Mouse (Mus musculus): ENCODE data around the gene Gng12. TPM values are rescaled to one million over a fixed set of nuclear protein-coding genes. Genes with fewer than 3 reads are reported as not detected.

Gng12 gene
- total and polyA plus RNA-seq, 2 experiments, result 14.1 to 24.4 TPM

- no peaks in the 10 kb centered on the region for H3K36me3 ChIP-seq (ENCODE audit: control insufficient read depth, insufficient read depth, low read length)
- TF ChIP-seq POLR2A (IDR thresholded peaks at IDR 0.05; ENCODE audit: extremely low read depth, insufficient read depth, low read length) (no peak), CTCF (IDR thresholded peaks at IDR 0.05; ENCODE audit: low read depth, low read length) (no peak)
- DNase-seq (ENCODE audit: extremely low read depth, low read depth, low spot score), result no peak
- H3K4me1 ChIP-seq (ENCODE audit: control insufficient read depth, insufficient read depth, low read length), result no peaks in the 10 kb centered on the region
- H3K4me3 ChIP-seq (ENCODE audit: insufficient read depth, low read depth, low read length), result no peak overlapping the region
- H3K27ac ChIP-seq (replicated peaks; ENCODE audit: insufficient read depth, low read depth, low read length), result no peak overlapping the region
- H3K9ac ChIP-seq (ENCODE audit: low read depth, low read length), result no peak overlapping the region
- 72% methylated on average over 7 of the region's 7 CpGs for WGBS
- no peaks in the 10 kb centered on the region for H3K79me2 ChIP-seq (ENCODE audit: control insufficient read depth, insufficient read depth, low read length)
- no peaks in the 10 kb centered on the region for H3K27me3 ChIP-seq (ENCODE audit: control insufficient read depth, insufficient read depth, low read length)
Observed at GRCm38 (mm10) chr6:67048880-67049694, 152.9 kb downstream of the Gng12 start.

DNA sequence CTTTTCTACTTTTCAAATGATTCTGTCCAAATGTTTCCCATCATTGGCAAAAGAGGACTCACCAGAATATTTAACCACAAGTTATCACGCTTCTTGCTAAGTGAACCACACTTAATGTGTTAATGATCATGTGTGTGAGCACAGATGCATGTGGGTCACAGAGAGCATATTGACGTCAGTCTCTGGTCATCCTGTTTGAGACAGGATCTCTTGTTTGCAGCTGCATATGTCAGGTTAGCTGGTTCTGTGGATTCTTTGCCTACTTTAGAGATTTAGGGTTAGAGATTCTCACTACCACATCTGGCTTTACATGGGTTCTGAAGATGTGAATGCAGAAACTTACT, 153.5 kb downstream of the Gng12 start:
- Histone ChIP-seq H3K36me3 (ENCODE audit: control insufficient read depth, insufficient read depth, low read length) (no peaks in the 10 kb centered on the region), H3K9ac (ENCODE audit: low read depth, low read length) (no peak overlapping the region), H3K79me2 (ENCODE audit: control insufficient read depth, insufficient read depth, low read length) (no peaks in the 10 kb centered on the region), H3K27ac (replicated peaks; ENCODE audit: insufficient read depth, low read depth, low read length) (no peak overlapping the region), H3K4me1 (ENCODE audit: control insufficient read depth, insufficient read depth, low read length) (no peaks in the 10 kb centered on the region), H3K27me3 (ENCODE audit: control insufficient read depth, insufficient read depth, low read length) (no peaks in the 10 kb centered on the region), H3K4me3 (ENCODE audit: insufficient read depth, low read depth, low read length) (no peak overlapping the region)
- WGBS, result 80% methylated on average over 2 of the region's 2 CpGs
- no peak for DNase-seq (ENCODE audit: extremely low read depth, low read depth, low spot score)
- TF ChIP-seq POLR2A (IDR thresholded peaks at IDR 0.05; ENCODE audit: extremely low read depth, insufficient read depth, low read length), result no peak
- TF ChIP-seq CTCF (IDR thresholded peaks at IDR 0.05; ENCODE audit: low read depth, low read length), result no peak

DNA sequence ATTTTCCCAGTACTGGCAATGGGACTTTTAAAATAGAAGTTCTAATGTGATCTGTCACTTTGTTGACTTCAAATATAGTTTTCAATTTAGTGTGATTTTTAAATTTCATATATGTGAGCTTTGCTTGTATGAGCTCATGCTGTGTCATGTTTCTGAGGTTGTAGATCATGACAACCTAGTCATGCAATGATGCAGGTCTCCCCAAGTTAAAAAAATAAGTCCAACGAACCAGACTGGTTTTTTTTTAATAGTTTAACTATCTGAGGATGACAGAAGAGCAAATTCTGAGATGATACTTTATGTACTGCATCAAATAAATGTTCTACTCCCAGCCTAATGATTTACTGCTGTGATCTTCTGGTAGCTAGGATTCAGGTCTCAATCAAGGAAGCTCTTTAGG, 153.9 kb downstream of the Gng12 start:
- Histone ChIP-seq H3K27ac (replicated peaks; ENCODE audit: insufficient read depth, low read depth, low read length) (no peak overlapping the region), H3K4me1 (ENCODE audit: control insufficient read depth, insufficient read depth, low read length) (no peaks in the 10 kb centered on the region), H3K27me3 (ENCODE audit: control insufficient read depth, insufficient read depth, low read length) (no peaks in the 10 kb centered on the region), H3K9ac (ENCODE audit: low read depth, low read length) (no peak overlapping the region), H3K79me2 (ENCODE audit: control insufficient read depth, insufficient read depth, low read length) (no peaks in the 10 kb centered on the region), H3K36me3 (ENCODE audit: control insufficient read depth, insufficient read depth, low read length) (no peaks in the 10 kb centered on the region), H3K4me3 (ENCODE audit: insufficient read depth, low read depth, low read length) (no peak overlapping the region)
- no peak for TF ChIP-seq CTCF (IDR thresholded peaks at IDR 0.05; ENCODE audit: low read depth, low read length)
- TF ChIP-seq POLR2A (IDR thresholded peaks at IDR 0.05; ENCODE audit: extremely low read depth, insufficient read depth, low read length), result no peak
- no peak for DNase-seq (ENCODE audit: extremely low read depth, low read depth, low spot score)
- 75% methylated on average over 1 of the region's 1 CpGs for WGBS

DNA sequence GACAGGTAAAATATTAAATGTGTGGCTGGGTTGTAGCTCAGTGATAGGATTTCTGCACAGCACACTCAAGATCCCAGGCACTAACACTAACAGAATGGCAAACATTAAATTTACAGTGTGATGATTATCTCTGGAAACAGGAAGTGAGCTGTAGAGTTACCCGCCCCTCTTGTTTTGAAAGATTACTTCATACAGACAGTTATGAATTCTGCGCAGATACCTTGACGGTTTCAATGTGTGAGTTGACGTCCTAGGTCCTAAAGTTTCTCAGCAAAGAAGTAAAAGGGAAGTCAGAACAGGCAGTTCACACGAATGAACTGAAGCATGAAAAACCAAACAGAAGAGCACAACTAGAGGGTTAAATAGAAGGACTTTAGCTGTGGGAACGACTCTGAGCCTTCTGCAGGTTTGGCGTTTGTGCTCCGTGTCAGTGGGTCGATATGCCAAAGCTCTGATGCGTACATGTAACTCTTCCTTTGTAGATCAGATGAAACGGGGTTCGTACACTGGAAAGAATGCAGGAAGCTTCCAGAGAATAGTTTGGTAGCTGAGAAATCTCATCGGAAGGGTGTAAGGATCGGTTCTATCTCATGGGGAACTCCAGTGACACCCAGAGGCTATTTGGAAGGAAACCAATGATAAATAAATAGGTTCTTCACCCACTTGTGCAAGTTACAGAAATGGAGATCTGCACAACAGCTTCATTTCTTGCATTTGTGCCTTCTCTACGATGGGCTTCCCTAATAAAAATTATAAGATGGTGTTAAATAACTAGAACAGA, 160.1 kb downstream of the Gng12 start:
- TF ChIP-seq POLR2A (IDR thresholded peaks at IDR 0.05; ENCODE audit: extremely low read depth, insufficient read depth, low read length) (no peak), CTCF (IDR thresholded peaks at IDR 0.05; ENCODE audit: low read depth, low read length) (no peak)
- Histone ChIP-seq H3K9ac (ENCODE audit: low read depth, low read length) (no peak overlapping the region), H3K4me3 (ENCODE audit: insufficient read depth, low read depth, low read length) (no peak overlapping the region), H3K27me3 (ENCODE audit: control insufficient read depth, insufficient read depth, low read length) (no peaks in the 10 kb centered on the region), H3K27ac (replicated peaks; ENCODE audit: insufficient read depth, low read depth, low read length) (no peak overlapping the region), H3K36me3 (ENCODE audit: control insufficient read depth, insufficient read depth, low read length) (no peaks in the 10 kb centered on the region), H3K4me1 (ENCODE audit: control insufficient read depth, insufficient read depth, low read length) (no peaks in the 10 kb centered on the region; the same call in 1 of the 2 replicates), H3K79me2 (ENCODE audit: control insufficient read depth, insufficient read depth, low read length) (no peaks in the 10 kb centered on the region)
- WGBS, result 64% methylated on average over 15 of the region's 15 CpGs
- DNase-seq (ENCODE audit: extremely low read depth, low read depth, low spot score), result no peak

DNA sequence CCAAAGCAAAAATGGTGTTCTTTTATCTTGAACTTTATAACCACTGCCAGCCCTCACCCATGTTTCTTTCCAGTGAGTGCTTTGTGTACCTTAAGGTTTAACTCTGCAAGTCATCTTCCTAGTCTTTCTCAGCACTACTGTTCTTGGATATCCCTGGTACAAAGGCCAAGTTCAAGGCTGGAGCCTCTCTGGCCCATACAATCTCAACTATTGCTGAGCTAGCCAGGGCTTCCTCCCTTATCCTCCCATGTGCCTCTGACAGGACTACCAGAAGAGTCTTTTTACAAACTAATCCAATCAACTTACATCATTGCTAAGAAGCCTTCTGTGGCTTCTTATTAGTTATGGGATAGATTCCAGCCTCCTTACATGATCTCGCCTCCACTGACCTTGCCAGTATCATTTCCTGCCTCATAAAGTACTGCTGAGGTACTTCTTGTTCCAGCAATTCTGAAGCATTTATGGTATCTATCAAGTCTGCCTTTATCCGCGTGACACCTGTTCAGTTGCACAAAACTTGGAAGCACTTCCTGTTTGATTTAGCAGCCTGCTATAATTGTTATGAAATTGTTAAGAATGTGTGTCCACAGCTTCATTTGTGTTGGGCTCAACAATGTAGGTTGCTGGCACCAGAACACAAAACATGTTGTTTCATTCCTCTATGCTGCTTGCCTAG, 160.8 kb downstream of the Gng12 start:
- Histone ChIP-seq H3K9ac (ENCODE audit: low read depth, low read length) (no peak overlapping the region), H3K4me1 (ENCODE audit: control insufficient read depth, insufficient read depth, low read length) (no peaks in the 10 kb centered on the region; the same call in 1 of the 2 replicates), H3K79me2 (ENCODE audit: control insufficient read depth, insufficient read depth, low read length) (no peaks in the 10 kb centered on the region), H3K27me3 (ENCODE audit: control insufficient read depth, insufficient read depth, low read length) (no peaks in the 10 kb centered on the region), H3K27ac (replicated peaks; ENCODE audit: insufficient read depth, low read depth, low read length) (no peak overlapping the region), H3K36me3 (ENCODE audit: control insufficient read depth, insufficient read depth, low read length) (no peaks in the 10 kb centered on the region), H3K4me3 (ENCODE audit: insufficient read depth, low read depth, low read length) (no peak overlapping the region)
- DNase-seq (ENCODE audit: extremely low read depth, low read depth, low spot score), result no peak
- TF ChIP-seq CTCF (IDR thresholded peaks at IDR 0.05; ENCODE audit: low read depth, low read length), result no peak
- TF ChIP-seq POLR2A (IDR thresholded peaks at IDR 0.05; ENCODE audit: extremely low read depth, insufficient read depth, low read length), result no peak
- 63% methylated on average over 3 of the region's 3 CpGs for WGBS

Measured in liver, adult 2 months (tissue).